Mouse (Mus musculus) embryonic fibroblast, embryonic 13.5 days (primary cell): ENCODE results near the gene Gan. TPM values are rescaled to one million over a fixed set of nuclear protein-coding genes. Genes with fewer than 3 reads are reported as not detected.

Experiments used
- H3K27ac ChIP-seq: 2 replicates; pipeline ENCODE4 v1.5.1; 2012; ENCODE audit warnings: low read length, control low read depth, inconsistent platforms; ENCODE audit not compliant: insufficient read depth
- H3K4me1 ChIP-seq: 2 replicates; pipeline ENCODE4 v1.6.1; 2011; ENCODE audit warnings: low read length; ENCODE audit not compliant: control insufficient read depth, insufficient read depth
- H3K4me3 ChIP-seq: 2 replicates; pipeline ENCODE4 v1.5.1; 2011; ENCODE audit warnings: mild to moderate bottlenecking, control low read depth, low read length; ENCODE audit not compliant: insufficient read depth
- CTCF ChIP-seq: IDR thresholded peaks from 2 replicates; pipeline ENCODE4 v1.5.1; 2011; ENCODE audit warnings: mild to moderate bottlenecking, control low read depth, low read length, moderate library complexity, borderline replicate concordance; ENCODE audit not compliant: insufficient read depth
- POLR2A ChIP-seq: IDR thresholded peaks from 2 replicates; pipeline ENCODE4 v1.6.1; 2011; ENCODE audit warnings: low read depth, mild to moderate bottlenecking, control low read depth, low read length, moderate library complexity
- polyA plus RNA-seq: library from polyadenylated mRNA; stranded (reverse); fragments of >200 nt; gene quantifications from 2 replicates; pipeline ENCODE4 v1.2.4, GENCODE M21; 2011; ENCODE audit warnings: low read depth; ENCODE audit not compliant: missing spikeins, insufficient read length

Gene Gan
- polyA plus RNA-seq, 1 experiment = 12.0 TPM

- H3K4me3 ChIP-seq = no peak overlapping the region
- no peak overlapping the region for H3K27ac ChIP-seq
- H3K4me1 ChIP-seq = peaks cover 9% of the 10 kb centered on the region; the same call in 1 of the 2 replicates
- no peak for TF ChIP-seq POLR2A
- no peak for TF ChIP-seq CTCF
Measured at GRCm38 (mm10) chr8:117156149-117156548, 1.8 kb upstream of the Gan start.

GRCm38 (mm10) chr8:117156866-117157768, 818 bp upstream of the Gan start:
- TF ChIP-seq CTCF (no peak), POLR2A (no peak; the same call in none of the 2 replicates)
- H3K4me1 ChIP-seq = peaks cover 9% of the 10 kb centered on the region; the same call in 1 of the 2 replicates
- peak overlapping the region; percentile 51 for H3K27ac ChIP-seq
- H3K4me3 ChIP-seq = peak overlapping the region; percentile 74

- H3K4me3 ChIP-seq = peak overlapping the region; percentile 75
- H3K4me1 ChIP-seq = peaks cover 9% of the 10 kb centered on the region; the same call in 1 of the 2 replicates
- H3K27ac ChIP-seq = peak overlapping the region; percentile 51; the same call in 1 of the 2 replicates
- TF ChIP-seq POLR2A = peak; percentile 91
- TF ChIP-seq CTCF = no peak
Measured at GRCm38 (mm10) chr8:117157769-117158091, 205 bp upstream of the Gan start.

- Histone ChIP-seq H3K4me1 (peaks cover 9% of the 10 kb centered on the region; the same call in 1 of the 2 replicates), H3K4me3 (peak overlapping the region; percentile 75), H3K27ac (no peak overlapping the region)
- TF ChIP-seq POLR2A = no peak
Measured at GRCm38 (mm10) chr8:117159031-117159430, 1.1 kb downstream of the Gan start.

GRCm38 (mm10) chr8:117164912-117165311, 7.0 kb downstream of the Gan start:
- 0 out of 2 replicates have a peak, but pooled peaks cover 2% of the 10 kb centered on the region for H3K4me1 ChIP-seq
- no peak overlapping the region for H3K27ac ChIP-seq
- TF ChIP-seq POLR2A = no peak
- TF ChIP-seq CTCF = no peak
- H3K4me3 ChIP-seq = no peak overlapping the region

- H3K4me1 ChIP-seq = 0 out of 2 replicates have a peak, but pooled peaks cover 2% of the 10 kb centered on the region
- H3K27ac ChIP-seq = no peak overlapping the region
- no peak for TF ChIP-seq POLR2A
- TF ChIP-seq CTCF = no peak
- no peak overlapping the region for H3K4me3 ChIP-seq
Measured at GRCm38 (mm10) chr8:117165542-117165941, 7.6 kb downstream of the Gan start.

GRCm38 (mm10) chr8:117166515-117166914, 8.6 kb downstream of the Gan start:
- TF ChIP-seq POLR2A (no peak), CTCF (no peak)

GRCm38 (mm10) chr8:117167243-117167883, 9.4 kb downstream of the Gan start:
- Histone ChIP-seq H3K4me3 (no peak overlapping the region), H3K27ac (no peak overlapping the region)
- TF ChIP-seq CTCF (no peak), POLR2A (no peak)

More at GRCm38 (mm10) chr8:117166515-117166914, 8.6 kb downstream of the Gan start:
- Histone ChIP-seq H3K4me1 (0 out of 2 replicates have a peak, but pooled peaks cover 2% of the 10 kb centered on the region), H3K4me3 (no peak overlapping the region), H3K27ac (no peak overlapping the region)

GRCm38 (mm10) chr8:117168378-117168777, 10.4 kb downstream of the Gan start:
- H3K4me3 ChIP-seq = no peak overlapping the region
- TF ChIP-seq POLR2A (no peak), CTCF (no peak)
- 0 out of 2 replicates have a peak, but pooled peaks cover 2% of the 10 kb centered on the region for H3K4me1 ChIP-seq
- no peak overlapping the region for H3K27ac ChIP-seq

More at GRCm38 (mm10) chr8:117167243-117167883, 9.4 kb downstream of the Gan start:
- H3K4me1 ChIP-seq = 0 out of 2 replicates have a peak, but pooled peaks cover 2% of the 10 kb centered on the region
